Mouse (Mus musculus): ENCODE data around the gene Gm9733.
A peak's percentile ranks its signal among the peaks of the same experiment; 100 is the strongest.
"Not testable (repeated sequence)": the region's sequence is repeated elsewhere in the genome, so short reads cannot be mapped to it uniquely, and the experiment has no call there.

Gm9733 gene

GRCm38 (mm10) chr3:15332063-15332462 is at the start of gene Gm9733:
Gene Gm9733, minus strand, starts transcription at chr3:15332302.
- no peak for DNase-seq (ENCODE audit: extremely low spot score, low read depth, low spot score)

- DNase-seq (ENCODE audit: extremely low spot score, low read depth, low spot score): not testable (repeated sequence)
Measured at GRCm38 (mm10) chr3:15355690-15356089, 23.6 kb upstream of the Gm9733 start.

GRCm38 (mm10) chr3:15350318-15350717 is 18.2 kb upstream of the Gm9733 start:
- not testable (repeated sequence) for DNase-seq (ENCODE audit: extremely low spot score, low read depth, low spot score)

GRCm38 (mm10) chr3:15345606-15346005 is 13.5 kb upstream of the Gm9733 start:
- DNase-seq (ENCODE audit: extremely low spot score, low read depth, low spot score): not testable (repeated sequence)

- DNase-seq (ENCODE audit: extremely low spot score, low read depth, low spot score): no peak
Measured at GRCm38 (mm10) chr3:15340287-15340686, 8.2 kb upstream of the Gm9733 start.

- no peak for DNase-seq (ENCODE audit: extremely low spot score, low read depth, low spot score)
Measured at GRCm38 (mm10) chr3:15334182-15334581, 2.1 kb upstream of the Gm9733 start.

- no peak for DNase-seq (ENCODE audit: extremely low spot score, low read depth, low spot score)
Measured at GRCm38 (mm10) chr3:15331545-15331944, 557 bp downstream of the Gm9733 start.

- DNase-seq (ENCODE audit: extremely low spot score, low read depth, low spot score): no peak
Measured at GRCm38 (mm10) chr3:15329549-15329948, 2.6 kb downstream of the Gm9733 start.

- no peak for DNase-seq (ENCODE audit: extremely low spot score, low read depth, low spot score)
Measured at GRCm38 (mm10) chr3:15284424-15285328, 47.4 kb downstream of the Gm9733 start.

GRCm38 (mm10) chr3:15275899-15276526 is 56.1 kb downstream of the Gm9733 start:
- DNase-seq (ENCODE audit: extremely low spot score, low read depth, low spot score): no peak

- DNase-seq (ENCODE audit: extremely low spot score, low read depth, low spot score): peak; percentile 50
Measured at GRCm38 (mm10) chr3:15264450-15264849, 67.7 kb downstream of the Gm9733 start.

- DNase-seq (ENCODE audit: extremely low spot score, low read depth, low spot score): no peak
Measured at GRCm38 (mm10) chr3:15255726-15256125, 76.4 kb downstream of the Gm9733 start.
